Mouse (Mus musculus): ENCODE measurements at regions not wholly inside any gene's neighbourhood (a gene's known extent, or its start where the extent isn't known, plus 50 kb on each side); places are given as distances from the start of the nearest gene placed in this dataset.

DNA sequence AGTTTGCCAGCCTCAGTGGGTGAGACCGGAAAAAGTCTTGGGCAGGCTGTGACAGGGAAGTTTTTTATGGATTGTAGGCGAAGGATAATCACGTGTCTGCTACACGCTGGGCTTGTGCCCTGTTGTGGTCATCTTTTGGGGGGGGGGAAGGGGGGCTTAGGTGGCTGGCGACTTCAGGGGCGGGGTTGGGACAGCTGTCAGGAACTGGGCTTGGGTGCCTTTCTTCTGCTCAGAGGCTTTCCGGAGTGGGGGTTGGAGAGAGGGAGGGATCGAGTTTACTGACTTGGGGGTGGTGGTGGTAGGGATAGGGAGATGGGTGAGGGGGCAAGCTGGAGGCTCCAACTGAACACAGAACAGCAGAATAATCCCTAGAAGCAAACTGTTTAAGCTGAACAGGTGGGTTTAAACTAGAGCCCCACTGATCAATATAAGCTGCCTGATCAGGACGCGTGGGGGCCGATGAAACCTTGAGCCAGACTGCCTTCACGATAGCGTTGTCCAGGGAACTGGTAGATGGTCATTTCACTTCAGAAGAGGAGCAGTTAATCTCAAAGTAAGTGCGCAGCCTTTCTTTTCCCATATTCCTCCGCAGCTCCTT lies 103.6 kb downstream of the Nucb2 start:
- TF ChIP-seq CTCF (IDR thresholded peaks at IDR 0.05; ENCODE audit: low read depth) (no peak), EP300 (IDR thresholded peaks at IDR 0.05; ENCODE audit: low read depth) (no peak)
